Mouse (Mus musculus) small intestine, adult 2 months (tissue): ENCODE results near the gene Exoc6.

Experiments
- CTCF ChIP-seq: fragments of 200-500 bp; IDR thresholded peaks from 2 replicates; pipeline ENCODE4 v1.5.1; 2012; ENCODE audit warnings: low read depth, mild to moderate bottlenecking, control low read depth, inconsistent platforms, low read length, moderate library complexity, mixed read lengths; ENCODE audit not compliant: insufficient replicate concordance, insufficient read length; ENCODE audit errors: extremely low read depth
- POLR2A ChIP-seq: fragments of 200-500 bp; IDR thresholded peaks from 2 replicates; pipeline ENCODE4 v1.6.1; 2012; ENCODE audit warnings: low read depth, mild to moderate bottlenecking, control low read depth, inconsistent platforms, low read length, moderate library complexity

DNA sequence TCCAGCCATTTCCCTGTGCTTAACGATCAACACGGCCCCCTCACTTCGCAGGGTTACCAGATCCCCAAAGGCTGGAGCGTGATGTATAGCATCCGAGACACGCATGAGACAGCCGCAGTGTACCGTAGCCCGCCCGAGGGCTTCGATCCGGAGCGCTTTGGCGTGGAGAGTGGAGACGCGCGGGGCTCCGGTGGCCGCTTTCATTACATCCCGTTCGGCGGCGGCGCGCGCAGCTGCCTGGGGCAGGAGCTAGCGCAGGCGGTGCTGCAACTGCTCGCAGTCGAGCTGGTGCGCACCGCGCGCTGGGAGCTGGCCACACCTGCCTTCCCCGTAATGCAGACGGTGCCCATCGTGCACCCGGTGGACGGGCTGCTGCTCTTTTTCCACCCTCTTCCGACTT is 142.7 kb downstream of the Exoc6 start:
- TF ChIP-seq POLR2A (no peak), CTCF (no peak)
